Mouse (Mus musculus) adrenal gland (tissue): ENCODE results near the gene BC004004.
"Not testable (repeated sequence)": the region's sequence is repeated elsewhere in the genome, so short reads cannot be mapped to it uniquely, and the experiment has no call there.

ENCODE experiments used
- intact Hi-C: fragments of 180-260 bp; cut with DNase I; formaldehyde crosslinking; loops from one replicate; pipeline ENCODE4 v1.15.1; 2025
- long read RNA-seq, 2 experiments: library from polyadenylated mRNA; unstranded; transcript quantifications; one replicate each; pipeline ENCODE4 v2.0.0; 2020; ENCODE audit warnings: borderline replicate concordance in 1 of 2; ENCODE audit not compliant: insufficient replicate concordance in 1 of 2

The BC004004 gene
- long read RNA-seq, experiment 1, full-length matches to known transcripts: 77 of 86 reads
- long read RNA-seq, experiment 1, partial matches to known transcripts: 4 of 86 reads
- long read RNA-seq, experiment 1, other reads (novel, unspliced or antisense): 5 of 86 reads
- long read RNA-seq, experiment 2, full-length matches to known transcripts: 101 of 112 reads
- long read RNA-seq, experiment 2, partial matches to known transcripts: 5 of 112 reads
- long read RNA-seq, experiment 2, other reads (novel, unspliced or antisense): 6 of 112 reads

DNA sequence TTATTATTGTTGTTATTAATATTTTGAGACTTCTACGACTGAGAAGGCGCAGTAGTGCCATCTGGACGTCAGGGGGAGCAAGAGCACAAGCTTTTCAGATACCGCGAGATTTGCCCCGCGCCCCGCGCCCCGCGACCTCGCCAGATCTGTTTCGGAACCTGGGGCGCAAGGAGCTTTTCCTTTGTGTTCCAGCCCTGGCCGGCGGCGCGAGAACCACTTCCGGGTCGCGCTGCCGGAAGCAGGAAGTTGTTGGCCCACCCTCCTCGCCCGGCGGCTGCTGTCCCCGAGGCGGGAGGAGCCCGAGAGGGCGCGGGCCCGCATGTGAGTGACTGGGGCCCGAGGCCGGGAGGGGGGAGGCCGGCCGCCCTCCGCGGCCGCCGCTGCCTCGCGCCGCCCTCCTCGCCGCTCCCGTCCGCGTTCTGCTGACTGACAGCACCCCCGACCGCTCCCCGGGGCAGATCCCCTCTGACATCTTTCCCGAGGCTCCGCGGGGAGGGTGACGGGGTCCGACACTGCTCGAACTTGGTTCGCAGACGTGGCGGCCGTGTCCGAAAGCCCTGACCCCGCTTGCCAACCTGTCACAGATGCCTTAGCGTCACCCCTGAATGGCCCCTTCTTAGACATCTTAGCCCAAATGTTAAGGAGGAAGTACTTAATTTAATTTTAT, at the start of gene BC004004:
Gene BC004004, plus strand, starts transcription at position 107 of the 667 bp plus-strand sequence.
- intact Hi-C loops: loop anchor here (2.0 to 5.0 kb wide), 2 partner anchors 102 to 243 kb away; no protein-coding TSS in a partner anchor

GRCm38 (mm10) chr17:29220631-29221030, 48.0 kb upstream of the BC004004 start:
- intact Hi-C loops: no loop called here

DNA sequence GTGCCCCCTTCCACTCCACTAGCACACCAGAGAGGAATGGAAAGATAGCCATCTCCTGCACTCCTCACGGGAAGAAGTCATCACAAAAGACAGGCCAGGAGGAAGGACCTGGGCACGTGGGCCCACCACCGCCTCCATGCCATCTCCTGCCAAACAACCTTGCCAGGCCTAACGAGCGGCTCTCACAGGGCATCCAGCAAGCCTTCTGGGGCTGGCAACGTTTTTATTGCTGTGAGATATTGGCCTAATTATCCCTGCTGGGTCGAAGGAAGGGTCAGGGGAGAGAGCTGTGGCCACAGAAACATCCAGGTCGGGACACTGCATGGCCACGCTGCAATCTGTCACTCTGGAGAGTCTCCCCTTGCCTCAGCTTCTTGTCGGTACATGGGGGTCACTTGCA, 37.5 kb upstream of the BC004004 start:
- intact Hi-C loops: loop anchor here (5.0 kb wide), 1 partner anchor 44 kb away; no protein-coding TSS in a partner anchor

DNA sequence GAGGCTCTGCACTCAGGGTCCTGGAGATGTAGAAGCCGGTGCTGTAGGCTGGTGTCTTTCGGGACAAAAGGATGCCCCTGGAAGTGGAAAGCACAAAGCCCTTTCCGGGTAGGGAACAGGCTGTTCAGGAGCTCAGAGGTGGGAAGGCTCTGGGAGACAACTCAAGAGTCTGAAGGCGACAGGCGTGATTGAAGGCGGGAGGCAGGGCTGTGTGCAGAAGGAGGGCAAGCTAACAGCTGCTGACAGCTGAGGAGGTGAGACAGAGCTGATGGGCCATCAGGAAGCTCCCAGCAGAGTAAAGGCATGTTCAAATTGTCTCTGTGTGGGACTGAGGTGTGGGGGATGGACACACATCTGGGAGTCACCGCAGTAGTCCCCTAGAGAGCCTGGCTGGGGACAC, 32.5 kb upstream of the BC004004 start:
- intact Hi-C loops: no loop called here

- intact Hi-C loops: no loop called here
Measured at GRCm38 (mm10) chr17:29237267-29237771, 31.3 kb upstream of the BC004004 start.

GRCm38 (mm10) chr17:29237772-29238420, 30.7 kb upstream of the BC004004 start, which contains the start of gene Cpne5:
TSS of gene Cpne5 (minus strand) at chr17:29238167.
- intact Hi-C loops: no loop called here

DNA sequence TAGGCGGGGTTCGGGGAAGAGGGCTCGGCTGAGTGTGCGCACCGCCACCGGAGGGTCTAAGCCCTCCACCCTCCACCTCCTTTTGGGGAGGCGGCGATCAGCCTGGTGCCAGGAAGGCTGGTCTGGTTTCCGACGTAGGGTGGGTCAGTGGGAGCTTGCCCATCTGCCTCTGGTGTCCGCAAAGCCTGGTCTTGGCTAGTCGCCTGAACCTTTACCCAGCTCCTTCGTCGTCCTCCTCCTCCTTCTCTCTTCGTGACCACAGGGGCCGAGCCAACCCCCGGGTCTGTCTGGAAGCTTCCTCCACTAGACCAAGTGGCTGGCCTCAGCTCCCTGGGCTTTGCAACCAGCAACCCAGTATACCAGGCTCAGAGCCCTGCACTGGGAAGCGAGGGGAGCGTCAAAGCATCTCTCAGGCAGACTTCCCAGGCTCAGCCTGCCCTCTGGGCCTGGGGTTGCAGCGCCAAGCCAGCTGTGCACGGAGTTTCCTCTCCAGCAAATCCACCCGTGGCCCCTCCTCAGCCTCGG, 30.1 kb upstream of the BC004004 start:
- intact Hi-C loops: no loop called here

- intact Hi-C loops: loop anchor here (5.0 kb wide), 1 partner anchor 198 kb away; no protein-coding TSS in a partner anchor
Measured at GRCm38 (mm10) chr17:29244912-29245311, 23.7 kb upstream of the BC004004 start.

GRCm38 (mm10) chr17:29245725-29246124, 22.9 kb upstream of the BC004004 start:
- intact Hi-C loops: loop anchor here (2.0 to 5.0 kb wide), 2 partner anchors 73 to 198 kb away; no protein-coding TSS in a partner anchor

DNA sequence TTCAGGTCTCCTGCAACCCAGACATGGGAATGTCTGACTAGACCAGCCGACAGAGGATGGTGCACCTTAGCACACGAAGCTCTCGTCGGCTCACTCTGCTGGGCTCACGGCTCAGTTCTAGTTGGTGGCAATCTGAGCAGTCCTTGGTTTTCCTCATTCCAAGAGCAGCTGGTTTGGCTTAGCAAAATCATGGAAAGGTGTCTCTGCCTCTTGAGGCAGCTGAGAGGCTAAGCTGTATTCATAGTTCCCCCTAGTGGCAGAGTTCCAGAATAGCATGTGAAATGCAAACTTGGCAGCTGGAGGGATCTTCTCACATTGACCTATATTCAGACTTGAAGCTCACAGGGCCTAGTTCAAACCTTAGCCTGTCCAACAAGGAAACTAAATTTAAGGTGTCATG, 22.0 kb upstream of the BC004004 start:
- intact Hi-C loops: loop anchor here (2.0 to 5.0 kb wide), 2 partner anchors 74 to 199 kb away; no protein-coding TSS in a partner anchor

GRCm38 (mm10) chr17:29247881-29248280, 20.7 kb upstream of the BC004004 start:
- intact Hi-C loops: loop anchor here (2.0 to 5.0 kb wide), 2 partner anchors 75 to 201 kb away; no protein-coding TSS in a partner anchor

GRCm38 (mm10) chr17:29249512-29249911, 19.1 kb upstream of the BC004004 start:
- intact Hi-C loops: loop anchor here (5.0 kb wide), 1 partner anchor 202 kb away; no protein-coding TSS in a partner anchor

DNA sequence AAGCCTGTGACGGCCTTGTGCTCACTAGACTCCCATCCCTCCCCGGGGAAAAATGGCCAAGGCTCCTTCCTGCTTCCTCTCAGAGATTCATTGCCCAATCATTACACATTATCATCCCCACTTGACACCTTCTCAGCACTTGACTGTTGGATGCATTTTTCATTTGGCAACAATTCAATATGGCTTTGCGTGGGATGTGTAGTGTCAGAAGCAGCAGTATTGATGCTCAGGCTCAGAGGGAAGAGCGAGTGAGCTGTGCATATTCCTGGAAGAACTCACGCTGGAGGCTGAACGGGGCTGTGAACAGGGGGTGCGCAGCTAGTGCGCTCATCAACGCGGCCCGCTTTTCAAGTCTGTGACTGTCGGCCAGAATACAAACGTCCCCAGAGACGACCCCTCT, 17.6 kb upstream of the BC004004 start:
- intact Hi-C loops: not testable (repeated sequence)

- intact Hi-C loops: no loop called here
Measured at GRCm38 (mm10) chr17:29251608-29252390, 16.8 kb upstream of the BC004004 start.

- intact Hi-C loops: no loop called here
Measured at GRCm38 (mm10) chr17:29253236-29253635, 15.4 kb upstream of the BC004004 start.

DNA sequence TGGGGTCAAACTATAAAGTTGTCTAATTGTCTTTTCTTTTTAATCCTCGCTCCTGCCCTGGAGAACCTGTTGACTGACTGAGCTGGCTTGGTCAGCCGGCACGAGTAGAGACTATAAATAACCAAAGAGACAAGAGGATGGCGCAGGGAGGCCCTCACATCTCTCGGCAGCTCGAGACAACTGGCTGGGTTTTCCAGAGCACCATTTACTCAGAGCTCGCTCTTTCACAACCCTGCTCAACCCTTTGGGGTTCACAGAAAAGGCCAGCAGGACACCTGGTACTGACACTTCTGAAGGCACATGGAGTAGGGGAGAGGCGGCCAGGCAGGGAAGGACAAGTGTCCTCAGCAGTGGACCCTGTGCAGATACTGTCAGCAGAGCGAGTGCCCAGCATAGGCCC, 14.9 kb upstream of the BC004004 start:
- intact Hi-C loops: no loop called here

DNA sequence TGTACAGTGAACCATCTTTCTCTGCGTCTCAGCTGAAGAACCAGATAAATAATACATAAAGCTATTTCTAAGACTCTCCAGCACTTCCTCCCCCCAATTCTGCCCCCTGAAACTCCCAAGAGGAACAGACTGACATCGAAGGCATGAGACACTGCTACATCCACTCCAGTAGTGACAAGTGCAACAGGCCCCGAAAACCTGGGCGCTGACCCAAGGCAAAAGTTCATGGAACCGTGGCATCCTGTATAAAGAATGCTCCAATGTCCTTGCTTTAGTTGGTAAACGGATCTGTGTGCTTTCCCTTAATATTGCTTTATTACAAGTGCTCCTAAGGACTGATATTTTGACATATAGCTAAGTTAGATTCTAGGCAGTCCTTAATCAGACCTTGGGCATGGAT, 13.8 kb upstream of the BC004004 start:
- intact Hi-C loops: not testable (repeated sequence)

DNA sequence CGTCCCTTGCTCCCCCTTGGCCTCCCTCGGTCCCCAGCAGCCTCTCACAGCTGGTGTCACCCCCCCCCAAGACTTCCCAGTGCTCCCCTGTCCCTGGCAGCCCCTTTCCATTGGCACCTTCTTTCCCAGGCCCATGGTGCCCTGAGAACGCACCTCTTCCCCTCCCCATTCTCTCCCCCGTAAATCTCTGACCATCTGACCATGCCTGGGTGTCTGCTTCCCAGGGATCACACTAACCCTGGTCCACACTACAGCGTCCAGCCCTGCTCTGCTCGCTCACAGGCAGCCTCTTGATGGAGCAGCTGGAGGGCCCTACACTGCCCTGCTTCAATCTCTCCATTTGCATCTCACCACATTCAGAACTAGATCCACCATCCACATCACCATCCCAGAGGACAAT, 12.1 kb upstream of the BC004004 start:
- intact Hi-C loops: no loop called here

DNA sequence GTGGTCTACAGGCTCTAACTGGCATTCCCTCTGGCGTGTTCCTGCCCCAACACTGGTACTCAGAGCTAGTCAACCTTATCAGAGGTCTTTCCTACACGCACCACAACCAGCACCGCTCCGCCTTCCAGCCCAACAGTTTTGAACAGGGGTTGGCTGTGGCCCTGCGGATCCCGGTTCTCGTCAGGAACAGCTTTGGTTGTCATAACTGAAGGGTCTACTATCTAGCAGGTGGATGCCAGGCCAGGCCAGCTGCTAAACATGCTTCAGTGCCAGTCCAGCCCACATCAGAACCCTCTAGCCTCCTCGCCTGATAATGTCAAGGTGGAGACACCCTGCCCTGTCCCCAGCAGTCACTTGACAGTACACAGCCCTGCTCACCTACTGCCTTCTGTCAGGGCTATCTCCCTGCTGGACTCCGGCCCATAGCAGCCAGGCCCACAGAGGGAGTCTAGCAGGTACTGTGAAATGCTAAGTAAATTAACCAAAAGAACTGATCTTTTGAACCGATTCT, 11.5 kb upstream of the BC004004 start:
- intact Hi-C loops: no loop called here

- intact Hi-C loops: no loop called here
Measured at GRCm38 (mm10) chr17:29258025-29258558, 10.5 kb upstream of the BC004004 start.
